Mouse (Mus musculus) MEL (cell line): ENCODE results near the gene Kynu. TPM values are rescaled to one million over a fixed set of nuclear protein-coding genes. Genes with fewer than 3 reads are reported as not detected.

ENCODE experiments used
- DNase-seq: peaks from one replicate; pipeline ENCODE4 v3.0.0; 2011; ENCODE audit warnings: low read depth, low spot score
- H3K27ac ChIP-seq: 2 replicates; pipeline ENCODE4 v1.5.1; 2012; ENCODE audit warnings: low read depth, mild to moderate bottlenecking, control low read depth, low read length, moderate library complexity; ENCODE audit not compliant: control insufficient read depth
- H3K27me3 ChIP-seq, 2 experiments: fragments of 150-350 bp in 1 of 2; sonication (generic) in 1 of 2; 2 replicates each; pipeline ENCODE4 v1.6.1; 2012; ENCODE audit warnings: low read length in 2 of 2, mild to moderate bottlenecking in 2 of 2, improper control_type of control experiment in 1 of 2, moderate library complexity in 1 of 2; ENCODE audit not compliant: insufficient read depth in 2 of 2, control insufficient read depth in 1 of 2
- H3K36me3 ChIP-seq, 2 experiments: 2 replicates each; pipeline ENCODE4 v1.6.1; 2012 to 2014; ENCODE audit warnings: low read length in 2 of 2, improper control_type of control experiment in 1 of 2, inconsistent platforms in 1 of 2, mild to moderate bottlenecking in 1 of 2; ENCODE audit not compliant: insufficient read depth in 2 of 2, control insufficient read depth in 1 of 2
- H3K4me1 ChIP-seq, 2 experiments: fragments of 150-350 bp in 1 of 2; sonication (generic) in 1 of 2; 2 replicates each; pipeline ENCODE4 v1.6.1; 2012; ENCODE audit warnings: low read length in 2 of 2, improper control_type of control experiment in 1 of 2, mild to moderate bottlenecking in 1 of 2; ENCODE audit not compliant: insufficient read depth in 2 of 2, control insufficient read depth in 1 of 2
- H3K4me3 ChIP-seq, 2 experiments: fragments of 150-350 bp in 1 of 2; sonication (generic) in 1 of 2; 2 replicates each; pipeline ENCODE4 v1.5.1; 2012; ENCODE audit warnings: low read depth in 2 of 2, low read length in 2 of 2, mild to moderate bottlenecking in 2 of 2, moderate library complexity in 2 of 2, control low read depth in 1 of 2, improper control_type of control experiment in 1 of 2; ENCODE audit not compliant: control insufficient read depth in 1 of 2, insufficient read depth in 1 of 2
- H3K79me2 ChIP-seq: 2 replicates; pipeline ENCODE4 v1.6.1; 2012; ENCODE audit warnings: mild to moderate bottlenecking, low read length, moderate library complexity; ENCODE audit not compliant: control insufficient read depth, poor library complexity, insufficient read depth
- H3K9ac ChIP-seq: 2 replicates; pipeline ENCODE4 v1.6.1; 2012; ENCODE audit warnings: low read depth, mild to moderate bottlenecking, control low read depth, low read length, moderate library complexity; ENCODE audit not compliant: control insufficient read depth, poor library complexity, severe bottlenecking
- H3K9me3 ChIP-seq: fragments of 150-350 bp; sonication (generic); replicated peaks from 2 replicates; pipeline ENCODE4 v1.6.1; 2012; ENCODE audit warnings: mild to moderate bottlenecking, low read length, improper control_type of control experiment, moderate library complexity; ENCODE audit not compliant: insufficient read depth
- BHLHE40 ChIP-seq: IDR thresholded peaks from 2 replicates; pipeline ENCODE4 v1.6.1; 2012; ENCODE audit warnings: low read depth, mild to moderate bottlenecking, inconsistent platforms, low read length, improper control_type of control experiment, borderline replicate concordance
- CTCF ChIP-seq, 3 experiments: IDR thresholded peaks in 2 of 3; conservative IDR thresholded peaks in 1 of 3; 2 replicates each; pipeline ENCODE4 v1.5.1; 2011 to 2012; ENCODE audit warnings: low read length in 3 of 3, low read depth in 2 of 3, mild to moderate bottlenecking in 2 of 3, improper control_type of control experiment in 1 of 3, inconsistent platforms in 1 of 3, mixed read lengths in 1 of 3, moderate library complexity in 1 of 3; ENCODE audit not compliant: control insufficient read depth in 1 of 3, insufficient read depth in 1 of 3, poor library complexity in 1 of 3, severe bottlenecking in 1 of 3
- E2F4 ChIP-seq: IDR thresholded peaks from 2 replicates; pipeline ENCODE4 v1.6.1; 2011; ENCODE audit warnings: low read depth, low read length, improper control_type of control experiment, borderline replicate concordance
- ELF1 ChIP-seq: IDR thresholded peaks from 2 replicates; pipeline ENCODE4 v1.6.1; 2014; ENCODE audit warnings: low read depth, mild to moderate bottlenecking, inconsistent platforms, low read length, improper control_type of control experiment, moderate library complexity
- HCFC1 ChIP-seq: IDR thresholded peaks from 2 replicates; pipeline ENCODE4 v1.6.1; 2012; ENCODE audit warnings: low read depth, mild to moderate bottlenecking, inconsistent platforms, low read length, improper control_type of control experiment, moderate library complexity
- JUND ChIP-seq: IDR thresholded peaks from 2 replicates; pipeline ENCODE4 v1.6.1; 2011; ENCODE audit warnings: low read depth, mild to moderate bottlenecking, improper control_type of control experiment, low read length
- KAT2A ChIP-seq: conservative IDR thresholded peaks from 2 replicates; pipeline ENCODE4 v1.6.1; 2012; ENCODE audit warnings: low read depth, low read length, improper control_type of control experiment, inconsistent platforms
- MAZ ChIP-seq: IDR thresholded peaks from 2 replicates; pipeline ENCODE4 v1.6.1; 2012; ENCODE audit warnings: low read depth, mild to moderate bottlenecking, inconsistent platforms, low read length, improper control_type of control experiment
- MXI1 ChIP-seq: IDR thresholded peaks from 2 replicates; pipeline ENCODE4 v1.6.1; 2011; ENCODE audit warnings: mild to moderate bottlenecking, low read depth, low read length, improper control_type of control experiment
- MYC ChIP-seq: IDR thresholded peaks from 2 replicates; pipeline ENCODE4 v1.6.1; 2011; ENCODE audit warnings: low read depth, mild to moderate bottlenecking, low read length, improper control_type of control experiment, moderate library complexity
- NRF1 ChIP-seq: IDR thresholded peaks from 2 replicates; pipeline ENCODE4 v1.6.1; 2014; ENCODE audit warnings: low read depth, mild to moderate bottlenecking, inconsistent platforms, low read length, improper control_type of control experiment, moderate library complexity; ENCODE audit not compliant: poor library complexity, insufficient read depth, severe bottlenecking
- POLR2AphosphoS5 ChIP-seq: IDR thresholded peaks from 2 replicates; pipeline ENCODE4 v1.6.1; 2012; ENCODE audit warnings: low read depth, borderline replicate concordance, mild to moderate bottlenecking, inconsistent platforms, low read length, moderate library complexity, mixed read lengths
- RAD21 ChIP-seq: IDR thresholded peaks from 2 replicates; pipeline ENCODE4 v1.6.1; 2011; ENCODE audit warnings: mild to moderate bottlenecking, low read depth, low read length, improper control_type of control experiment
- SIN3A ChIP-seq: IDR thresholded peaks from 2 replicates; pipeline ENCODE4 v1.6.1; 2012; ENCODE audit warnings: low read length, improper control_type of control experiment, inconsistent platforms
- SMC3 ChIP-seq: IDR thresholded peaks from 2 replicates; pipeline ENCODE4 v1.6.1; 2011; ENCODE audit warnings: low read depth, low read length, improper control_type of control experiment
- UBTF ChIP-seq: IDR thresholded peaks from 2 replicates; pipeline ENCODE4 v1.6.1; 2012; ENCODE audit warnings: low read depth, mild to moderate bottlenecking, inconsistent platforms, low read length, improper control_type of control experiment, moderate library complexity, borderline replicate concordance; ENCODE audit not compliant: insufficient read depth
- USF2 ChIP-seq, 2 experiments: IDR thresholded peaks; 2 replicates each; pipeline ENCODE4 v1.6.1; 2011 to 2012; ENCODE audit warnings: improper control_type of control experiment in 2 of 2, low read length in 2 of 2, borderline replicate concordance in 1 of 2, inconsistent platforms in 1 of 2, low read depth in 1 of 2, mild to moderate bottlenecking in 1 of 2; ENCODE audit not compliant: insufficient read depth in 1 of 2
- ZC3H11A ChIP-seq: IDR thresholded peaks from 2 replicates; pipeline ENCODE4 v1.6.1; 2012; ENCODE audit warnings: low read depth, mild to moderate bottlenecking, inconsistent platforms, low read length, improper control_type of control experiment
- ZMIZ1 ChIP-seq: IDR thresholded peaks from 2 replicates; pipeline ENCODE4 v1.6.1; 2012; ENCODE audit warnings: low read depth, mild to moderate bottlenecking, inconsistent platforms, low read length, improper control_type of control experiment, moderate library complexity
- ZNF384 ChIP-seq: IDR thresholded peaks from 2 replicates; pipeline ENCODE4 v1.6.1; 2012; ENCODE audit warnings: low read depth, mild to moderate bottlenecking, inconsistent platforms, low read length, improper control_type of control experiment
- polyA plus RNA-seq, 2 experiments: library from polyadenylated mRNA; stranded (reverse) in 1 of 2; unstranded in 1 of 2; fragments of >175 nt in 1 of 2; fragments of >200 nt in 1 of 2; gene quantifications; 2 replicates each; pipeline versions ENCODE4 v1.2.1 to v1.2.4; 2012; ENCODE audit warnings: low replicate concordance in 2 of 2, low read depth in 1 of 2; ENCODE audit not compliant: insufficient read length in 2 of 2, insufficient read depth in 1 of 2, missing spikeins in 1 of 2
- total RNA-seq: library from RNA; depleted of rRNA; stranded (reverse); fragments of 300-350 nt; gene quantifications from 2 replicates; pipeline ENCODE4 v1.2.3, GENCODE M21; 2012

The Kynu gene
- total and polyA plus RNA-seq, 3 experiments = 0.04 TPM; not detected in 2

DNA sequence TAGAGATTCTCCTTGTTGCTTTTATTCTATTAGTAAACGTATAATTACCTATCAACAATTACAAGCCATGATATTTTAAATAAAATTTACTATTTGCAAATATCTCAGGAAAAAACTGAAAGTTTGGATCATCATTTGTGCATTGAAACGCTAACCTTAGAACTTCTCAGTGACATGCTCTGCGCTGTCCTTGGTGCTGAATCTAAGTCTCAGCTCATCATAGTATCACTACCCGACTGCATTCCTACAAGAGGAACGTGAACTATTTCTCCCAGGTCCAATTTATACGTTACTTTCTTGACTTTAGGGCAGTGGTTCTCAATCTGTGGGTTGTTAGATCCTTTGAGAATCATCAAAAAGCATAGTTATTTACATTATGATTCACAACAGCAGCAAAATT is 58.4 kb downstream of the Kynu start:
- no peaks in the 10 kb centered on the region for H3K27me3 ChIP-seq
- peak; percentile 80 for DNase-seq
- H3K9ac ChIP-seq = no peak overlapping the region
- no peaks in the 10 kb centered on the region for H3K79me2 ChIP-seq
- TF ChIP-seq MXI1 = peak; percentile 68; the same call in 1 of the 2 replicates
- TF ChIP-seq SIN3A = peak; percentile 57
- TF ChIP-seq POLR2AphosphoS5 = no peak
- no peak overlapping the region for H3K4me3 ChIP-seq
- no peaks in the 10 kb centered on the region for H3K4me1 ChIP-seq
- H3K36me3 ChIP-seq = no peaks in the 10 kb centered on the region
- no peak overlapping the region for H3K27ac ChIP-seq
- H3K9me3 ChIP-seq = no peaks in the 10 kb centered on the region

DNA sequence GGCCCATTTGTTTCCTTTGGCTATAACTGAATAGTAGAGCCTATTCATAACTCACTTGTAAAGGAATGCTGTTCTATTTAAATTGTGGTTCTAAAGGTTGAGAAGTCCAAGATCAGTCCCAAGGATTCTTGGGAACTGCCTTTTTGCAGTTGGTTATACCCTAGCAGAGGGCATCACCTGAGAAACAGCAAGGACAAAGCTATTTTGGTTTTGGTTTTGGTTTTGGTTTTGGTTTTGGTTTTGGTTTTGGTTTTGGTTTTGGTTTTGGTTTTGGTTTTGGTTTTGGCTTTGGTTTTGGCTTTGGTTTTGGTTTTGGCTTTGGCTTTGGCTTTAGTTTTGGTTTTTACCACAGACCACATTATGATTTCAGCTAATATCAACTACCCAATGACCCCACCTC is 66.0 kb downstream of the Kynu start:
- no peak for DNase-seq
- no peaks in the 10 kb centered on the region for H3K79me2 ChIP-seq
- no peak overlapping the region for H3K27ac ChIP-seq
- H3K27me3 ChIP-seq = no peaks in the 10 kb centered on the region
- no peak for TF ChIP-seq NRF1
- TF ChIP-seq, all 39 proteins: peak for 0
- Histone ChIP-seq H3K9me3 (no peaks in the 10 kb centered on the region), H3K9ac (no peak overlapping the region), H3K4me1 (no peaks in the 10 kb centered on the region), H3K36me3 (no peaks in the 10 kb centered on the region), H3K4me3 (no peak overlapping the region)

DNA sequence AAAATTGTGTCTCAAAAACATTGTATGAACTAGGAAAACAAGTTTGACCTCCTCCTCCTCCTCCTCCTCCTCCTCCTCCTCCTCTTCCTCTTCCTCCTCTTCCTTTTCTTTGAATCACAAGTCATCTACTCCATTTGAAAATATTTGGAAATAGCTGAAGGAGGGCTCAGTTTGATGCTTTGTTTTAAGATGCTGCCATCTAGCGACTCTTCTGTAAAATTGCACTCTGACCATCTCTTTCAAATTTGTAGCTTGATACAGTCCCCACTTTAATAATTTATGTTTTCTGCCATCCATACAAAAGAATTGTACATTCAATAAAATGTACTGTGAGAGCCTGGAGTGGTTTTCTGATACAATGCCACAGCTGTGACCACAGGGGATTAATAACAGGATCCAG is 67.7 kb downstream of the Kynu start:
- Histone ChIP-seq H3K79me2 (no peaks in the 10 kb centered on the region), H3K27ac (no peak overlapping the region), H3K4me1 (no peaks in the 10 kb centered on the region), H3K9ac (no peak overlapping the region)
- TF ChIP-seq MYC = no peak
- peak; percentile 78 for TF ChIP-seq ZC3H11A
- TF ChIP-seq ZMIZ1 = no peak
- no peak for TF ChIP-seq UBTF
- TF ChIP-seq ELF1 = no peak
- no peak for TF ChIP-seq HCFC1
- peak; percentile 44 to 73 (median 65) for TF ChIP-seq CTCF (IDR thresholded peaks at IDR 0.05 in 2 of 3, conservative IDR thresholded peaks at IDR 0.05 in 1 of 3; ENCODE audit: control insufficient read depth in 1 of 3, insufficient read depth in 1 of 3, low read depth in 2 of 3, low read length in 3 of 3, poor library complexity in 1 of 3, severe bottlenecking in 1 of 3)
- no peak for TF ChIP-seq MAZ
- peak; percentile 91 for TF ChIP-seq RAD21
- TF ChIP-seq JUND = no peak
- TF ChIP-seq SMC3 = peak; percentile 74
- TF ChIP-seq E2F4 = no peak
- TF ChIP-seq USF2 (IDR thresholded peaks at IDR 0.05; ENCODE audit: borderline replicate concordance in 1 of 2, insufficient read depth in 1 of 2, low read depth in 1 of 2, low read length in 2 of 2) = no peak
- TF ChIP-seq BHLHE40 = no peak
- no peak for TF ChIP-seq KAT2A
- TF ChIP-seq ZNF384 = no peak
- TF ChIP-seq, all 39 proteins: peak for 4
- DNase-seq = peak; percentile 45
- no peaks in the 10 kb centered on the region for H3K27me3 ChIP-seq
- H3K36me3 ChIP-seq = no peaks in the 10 kb centered on the region
- H3K9me3 ChIP-seq = no peaks in the 10 kb centered on the region
- H3K4me3 ChIP-seq = no peak overlapping the region
